Mouse (Mus musculus) bone marrow, adult 2 months (tissue): Measurements from ENCODE around the gene Tdrkh. TPM values are rescaled to one million over a fixed set of nuclear protein-coding genes. Genes with fewer than 3 reads are reported as not detected.

Experiments
- H3K27ac ChIP-seq: fragments of 200-500 bp; 2 replicates; pipeline ENCODE4 v1.5.1; 2012; ENCODE audit warnings: low read depth, mild to moderate bottlenecking, control low read depth, inconsistent platforms, low read length; ENCODE audit not compliant: control insufficient read depth, poor library complexity, insufficient read depth
- H3K4me1 ChIP-seq: fragments of 200-500 bp; 2 replicates; pipeline ENCODE4 v1.6.1; 2011; ENCODE audit warnings: low read length; ENCODE audit not compliant: control insufficient read depth, insufficient read depth
- H3K4me3 ChIP-seq: fragments of 200-500 bp; replicated peaks from 2 replicates; pipeline ENCODE3; 2011; ENCODE audit warnings: mild to moderate bottlenecking, low read depth, low read length, control low read depth; ENCODE audit not compliant: control insufficient read depth
- CTCF ChIP-seq: fragments of 200-500 bp; IDR thresholded peaks from 2 replicates; pipeline ENCODE4 v1.5.1; 2011; ENCODE audit warnings: low read length, control low read depth; ENCODE audit not compliant: control insufficient read depth, insufficient read depth
- POLR2A ChIP-seq: fragments of 200-500 bp; IDR thresholded peaks from 2 replicates; pipeline ENCODE4 v1.6.1; 2011; ENCODE audit warnings: low read depth, mild to moderate bottlenecking, control low read depth, low read length, borderline replicate concordance; ENCODE audit not compliant: control insufficient read depth
- WGBS: fragments of 180-500 bp; shearing (Covaris S2); methylation state at CpG from one replicate; pipeline ENCODE4 v1.1.7; 2018; 5-methylcytosine and 5-hydroxymethylcytosine counted together
- polyA plus RNA-seq: library from polyadenylated mRNA; stranded (reverse); fragments of >200 nt; gene quantifications from 2 replicates; pipeline ENCODE4 v1.2.4, GENCODE M21; 2011; ENCODE audit warnings: low replicate concordance; ENCODE audit not compliant: missing spikeins, insufficient read depth, insufficient read length

Tdrkh gene
- polyA plus RNA-seq, 1 experiment, result 3.4 TPM

- WGBS, result 83% methylated on average over 1 of the region's 1 CpGs
- TF ChIP-seq POLR2A (no peak), CTCF (no peak)
- no peak overlapping the region for H3K4me3 ChIP-seq
- H3K27ac ChIP-seq, result no peak overlapping the region
- no peaks in the 10 kb centered on the region for H3K4me1 ChIP-seq
These were observed 16.7 kb upstream of the Tdrkh start for GRCm38 (mm10) chr3:94396336-94396735.

GRCm38 (mm10) chr3:94396851-94397250 lies 16.2 kb upstream of the Tdrkh start:
- Histone ChIP-seq H3K27ac (no peak overlapping the region), H3K4me3 (no peak overlapping the region), H3K4me1 (no peaks in the 10 kb centered on the region)
- TF ChIP-seq POLR2A (no peak), CTCF (no peak)
- 77% methylated on average over 4 of the region's 4 CpGs for WGBS

- Histone ChIP-seq H3K4me3 (no peak within 1 kb of the TSS), H3K27ac (no peak within 1 kb of the TSS), H3K4me1 (no peaks in the 10 kb centered on the region)
- TF ChIP-seq POLR2A (no peak), CTCF (no peak)
- WGBS, result 68% methylated on average over 6 of the region's 6 CpGs
These were observed 14.9 kb upstream of the Tdrkh start, which contains the start of gene Lingo4 for GRCm38 (mm10) chr3:94398217-94398616. Gene Lingo4, plus strand, starts transcription at chr3:94398517.

- Histone ChIP-seq H3K27ac (no peak overlapping the region), H3K4me1 (no peaks in the 10 kb centered on the region), H3K4me3 (no peak overlapping the region)
- 3% methylated on average over 20 of the region's 20 CpGs for WGBS
- TF ChIP-seq CTCF (no peak), POLR2A (no peak)
These were observed 14.1 kb upstream of the Tdrkh start for GRCm38 (mm10) chr3:94398943-94399481.

- 43% methylated on average over 5 of the region's 5 CpGs for WGBS
- Histone ChIP-seq H3K27ac (no peak overlapping the region), H3K4me1 (no peaks in the 10 kb centered on the region), H3K4me3 (no peak overlapping the region)
- no peak for TF ChIP-seq POLR2A
- TF ChIP-seq CTCF, result no peak
These were observed 13.3 kb upstream of the Tdrkh start for GRCm38 (mm10) chr3:94399663-94400310.

GRCm38 (mm10) chr3:94402451-94402850 lies 10.6 kb upstream of the Tdrkh start:
- Histone ChIP-seq H3K27ac (no peak overlapping the region), H3K4me1 (no peaks in the 10 kb centered on the region), H3K4me3 (no peak overlapping the region)
- no peak for TF ChIP-seq CTCF
- no peak for TF ChIP-seq POLR2A
- WGBS, result 69% methylated on average over 8 of the region's 8 CpGs

GRCm38 (mm10) chr3:94404366-94405054 lies 8.6 kb upstream of the Tdrkh start:
- Histone ChIP-seq H3K27ac (no peak overlapping the region), H3K4me3 (no peak overlapping the region), H3K4me1 (no peaks in the 10 kb centered on the region)
- WGBS, result 43% methylated on average over 7 of the region's 7 CpGs
- TF ChIP-seq CTCF, result no peak
- TF ChIP-seq POLR2A, result no peak

GRCm38 (mm10) chr3:94405561-94405960 lies 7.5 kb upstream of the Tdrkh start:
- H3K4me1 ChIP-seq, result no peaks in the 10 kb centered on the region
- no peak overlapping the region for H3K27ac ChIP-seq
- TF ChIP-seq POLR2A (no peak), CTCF (no peak)
- WGBS, result 72% methylated on average over 4 of the region's 4 CpGs
- H3K4me3 ChIP-seq, result no peak overlapping the region

GRCm38 (mm10) chr3:94412530-94412929 lies 543 bp upstream of the Tdrkh start:
- TF ChIP-seq CTCF (no peak), POLR2A (no peak)
- no peaks in the 10 kb centered on the region for H3K4me1 ChIP-seq
- 6% methylated on average over 25 of the region's 25 CpGs for WGBS
- peak overlapping the region; percentile 14; the same call in 1 of the 2 replicates for H3K27ac ChIP-seq
- H3K4me3 ChIP-seq, result peak overlapping the region; percentile 50
